Mouse (Mus musculus): Measurements from ENCODE around the gene Klf11.

- TF ChIP-seq POLR2A (IDR thresholded peaks at IDR 0.05; ENCODE audit: borderline replicate concordance, control insufficient read depth, low read depth, low read length) (no peak), CTCF (IDR thresholded peaks at IDR 0.05; ENCODE audit: control insufficient read depth, insufficient read depth, low read length) (no peak)
These were observed 35.1 kb downstream of the Klf11 start for GRCm38 (mm10) chr12:24686038-24686695.
